Mouse (Mus musculus) bone marrow, adult 2 months (tissue): ENCODE measurements at regions not wholly inside any gene's neighbourhood (a gene's known extent, or its start where the extent isn't known, plus 50 kb on each side); places are given as distances from the start of the nearest gene placed in this dataset.

Experiments
- CTCF ChIP-seq: fragments of 200-500 bp; IDR thresholded peaks from 2 replicates; pipeline ENCODE4 v1.5.1; 2011; ENCODE audit warnings: low read length, control low read depth; ENCODE audit not compliant: control insufficient read depth, insufficient read depth
- POLR2A ChIP-seq: fragments of 200-500 bp; IDR thresholded peaks from 2 replicates; pipeline ENCODE4 v1.6.1; 2011; ENCODE audit warnings: low read depth, mild to moderate bottlenecking, control low read depth, low read length, borderline replicate concordance; ENCODE audit not compliant: control insufficient read depth

DNA sequence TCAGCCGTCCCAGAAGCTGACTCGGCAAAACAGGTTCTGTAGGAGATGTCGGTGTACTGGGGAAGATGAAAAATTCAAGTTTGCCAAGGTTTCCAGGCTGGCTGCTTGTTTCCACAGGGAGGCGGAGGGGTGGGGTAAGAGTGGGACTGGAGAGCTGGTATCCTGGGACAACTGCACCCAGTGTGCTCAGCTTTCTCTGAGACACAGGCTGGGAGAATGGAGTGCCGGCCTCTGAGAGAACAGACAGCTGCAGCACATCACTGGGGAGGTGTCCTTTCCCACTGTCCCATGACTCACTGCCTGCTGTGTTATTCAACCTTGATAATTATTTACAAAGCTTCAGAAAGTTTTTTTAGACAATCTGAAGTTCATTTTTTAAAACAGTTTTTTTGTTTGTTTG is 280.7 kb downstream of the Fam173b start:
- no peak for TF ChIP-seq CTCF
- no peak for TF ChIP-seq POLR2A
